Mouse (Mus musculus): ENCODE measurements at regions not wholly inside any gene's neighbourhood (a gene's known extent, or its start where the extent isn't known, plus 50 kb on each side); places are given as distances from the start of the nearest gene placed in this dataset.
"Not testable (repeated sequence)": the region's sequence is repeated elsewhere in the genome, so short reads cannot be mapped to it uniquely, and the experiment has no call there.

DNA sequence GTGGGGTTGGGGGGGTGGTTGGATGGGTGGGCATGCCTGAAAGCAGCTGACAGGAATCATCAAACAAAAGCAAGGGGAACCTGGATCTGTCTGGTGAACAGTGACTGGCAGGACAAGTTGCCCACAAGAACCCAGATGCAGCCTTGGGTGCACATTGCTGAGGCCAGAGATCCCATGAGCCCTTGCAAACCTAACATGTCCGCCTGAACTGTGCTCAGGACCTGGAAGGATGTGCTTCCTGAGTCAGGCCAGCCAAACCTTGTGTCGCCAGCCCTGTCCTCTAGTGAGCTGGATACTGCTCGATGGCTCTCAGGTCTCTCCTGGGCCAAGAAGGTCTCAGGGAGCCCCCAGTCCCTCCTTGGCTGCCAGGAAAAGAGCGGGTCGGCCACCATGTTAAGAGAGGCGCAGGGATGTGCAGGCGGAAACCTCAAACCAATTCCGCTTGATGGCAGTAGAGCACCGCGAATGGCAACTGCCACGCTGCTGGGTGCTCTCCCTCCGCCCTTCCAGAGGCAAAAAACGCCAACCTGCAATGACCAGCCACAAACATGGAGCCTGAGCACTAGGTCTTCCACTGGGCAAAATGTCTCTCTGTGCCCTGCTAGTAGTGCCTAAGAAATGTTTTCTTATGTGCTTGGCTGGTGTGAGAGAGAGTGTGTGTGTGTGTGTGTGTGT is 140.2 kb downstream of the Pls3 start:
- H3K36me3 ChIP-seq (replicated peaks); H3K4me1 ChIP-seq; H3K27ac ChIP-seq; H3K4me3 ChIP-seq (replicated peaks); ATAC-seq (ENCODE audit: low FRiP score); H3K27me3 ChIP-seq; H3K9me3 ChIP-seq; H3K4me2 ChIP-seq; H3K9ac ChIP-seq: not testable (repeated sequence)
- WGBS, result 38% methylated on average over 9 of the region's 13 CpGs

DNA sequence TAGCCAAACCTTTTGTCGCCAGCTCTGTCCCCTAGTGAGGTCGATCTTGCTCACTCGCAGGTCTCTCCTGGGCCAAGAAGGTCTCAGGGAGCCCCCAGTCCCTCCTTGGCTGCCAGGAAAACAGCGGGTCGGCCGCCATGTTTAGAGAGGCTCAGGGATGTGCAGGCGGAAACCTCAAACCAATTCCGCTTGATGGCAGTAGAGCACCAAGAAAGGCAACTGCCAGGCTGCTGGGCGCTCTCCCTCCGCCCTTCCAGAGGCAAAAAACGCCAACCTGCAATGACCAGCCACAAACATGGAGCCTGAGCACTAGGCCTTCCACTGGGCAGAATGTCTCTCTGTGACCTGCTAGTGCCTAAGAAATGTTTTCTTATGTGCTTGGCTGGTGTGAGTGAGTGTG is 141.3 kb downstream of the Pls3 start:
- 72% methylated on average over 11 of the region's 11 CpGs for WGBS
- ATAC-seq (ENCODE audit: low FRiP score); H3K4me3 ChIP-seq (replicated peaks); H3K27ac ChIP-seq; H3K27me3 ChIP-seq; H3K4me2 ChIP-seq; H3K36me3 ChIP-seq (replicated peaks); H3K9ac ChIP-seq; H3K4me1 ChIP-seq; H3K9me3 ChIP-seq: not testable (repeated sequence)

DNA sequence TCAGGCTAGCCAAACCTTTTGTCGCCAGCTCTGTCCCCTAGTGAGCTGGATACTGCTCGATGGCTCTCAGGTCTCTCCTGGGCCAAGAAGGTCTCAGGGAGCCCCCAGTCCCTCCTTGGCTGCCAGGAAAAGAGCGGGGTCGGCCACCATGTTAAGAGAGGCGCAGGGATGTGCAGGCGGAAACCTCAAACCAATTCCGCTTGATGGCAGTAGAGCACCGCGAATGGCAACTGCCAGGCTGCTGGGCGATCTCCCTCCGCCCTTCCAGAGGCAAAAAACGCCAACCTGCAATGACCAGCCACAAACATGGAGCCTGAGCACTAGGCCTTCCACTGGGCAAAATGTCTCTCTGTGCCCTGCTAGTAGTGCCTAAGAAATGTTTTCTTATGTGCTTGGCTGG is 145.2 kb downstream of the Pls3 start:
- not testable (repeated sequence) for H3K27ac ChIP-seq; H3K4me3 ChIP-seq (replicated peaks); H3K9me3 ChIP-seq; H3K27me3 ChIP-seq; H3K4me2 ChIP-seq; ATAC-seq (ENCODE audit: low FRiP score); H3K4me1 ChIP-seq; H3K9ac ChIP-seq; H3K36me3 ChIP-seq (replicated peaks)
- WGBS, result 71% methylated on average over 10 of the region's 12 CpGs

DNA sequence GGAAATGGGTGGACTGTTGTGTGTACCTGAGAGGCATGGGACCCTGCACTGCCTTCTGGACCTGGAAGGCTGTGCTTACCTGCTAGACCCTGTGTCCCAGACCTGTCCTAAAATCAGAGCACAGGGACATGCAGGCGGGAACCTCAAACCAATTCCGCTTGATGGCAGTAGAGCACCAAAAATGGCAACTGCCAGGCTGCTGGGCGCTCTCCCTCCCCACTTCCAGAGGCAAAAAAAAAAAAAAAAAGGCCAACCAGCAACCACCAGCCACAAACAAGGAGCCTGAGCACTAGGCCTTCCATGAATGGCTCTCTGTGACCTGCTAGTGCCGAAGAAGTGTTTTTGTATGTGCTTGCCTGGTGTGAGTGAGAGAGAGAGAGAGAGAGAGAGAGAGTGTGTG is 146.5 kb downstream of the Pls3 start:
- Histone ChIP-seq H3K36me3 (replicated peaks) (peaks cover 5% of the 10 kb centered on the region; the same call in 1 of the 2 replicates), H3K4me2 (no peak overlapping the region), H3K9me3 (no peaks in the 10 kb centered on the region), H3K27me3 (no peaks in the 10 kb centered on the region), H3K9ac (no peak overlapping the region), H3K27ac (no peak overlapping the region), H3K4me3 (replicated peaks) (no peak overlapping the region), H3K4me1 (no peaks in the 10 kb centered on the region)
- 84% methylated on average over 4 of the region's 4 CpGs for WGBS
- ATAC-seq (ENCODE audit: low FRiP score), result no peak

DNA sequence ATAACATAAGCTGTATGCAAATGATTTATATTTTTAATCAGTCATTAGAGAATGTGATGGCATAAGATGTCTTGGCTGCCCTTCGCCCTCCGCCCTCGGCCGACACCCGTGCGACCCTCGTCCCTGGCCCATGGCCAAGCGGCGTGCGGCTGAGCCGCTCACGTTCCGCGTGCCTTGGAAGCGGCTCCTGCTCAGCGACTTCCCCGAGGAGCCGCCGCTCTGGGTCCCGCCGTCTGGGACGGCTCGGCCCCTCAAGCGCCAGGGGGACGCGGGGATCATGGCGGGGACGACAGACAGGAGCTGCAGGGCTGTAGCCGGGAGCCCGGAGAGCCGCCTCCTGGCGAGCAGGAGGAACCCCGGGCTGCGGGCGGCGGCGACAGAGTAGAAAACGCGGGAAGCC is 145.5 kb upstream of the Rab39b start:
- not testable (repeated sequence) for H3K4me2 ChIP-seq; H3K36me3 ChIP-seq (replicated peaks); ATAC-seq (ENCODE audit: low FRiP score); H3K4me3 ChIP-seq (replicated peaks); H3K27ac ChIP-seq; H3K27me3 ChIP-seq; H3K4me1 ChIP-seq; H3K9me3 ChIP-seq; H3K9ac ChIP-seq
- 69% methylated on average over 33 of the region's 39 CpGs for WGBS

DNA sequence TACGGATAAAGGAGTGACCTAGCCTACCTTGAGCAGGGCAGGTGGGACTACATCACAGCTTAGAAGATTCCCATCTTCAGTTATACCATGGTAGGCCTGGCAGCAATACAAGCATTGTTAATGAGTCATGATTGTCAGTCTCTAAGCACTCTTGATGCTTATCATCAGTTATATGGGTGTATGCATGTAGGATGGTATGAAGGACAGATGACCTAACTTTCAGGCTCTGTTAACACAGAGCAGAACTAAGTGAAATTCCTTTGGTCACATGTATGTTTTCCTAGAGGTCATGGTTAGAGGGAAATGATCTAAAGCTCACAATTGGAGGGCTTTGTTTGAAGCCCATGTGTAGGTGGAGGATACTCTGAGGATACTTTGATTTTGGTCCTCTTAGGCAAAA is 121.9 kb upstream of the Rab39b start:
- H3K27ac ChIP-seq, result no peak overlapping the region
- no peaks in the 10 kb centered on the region for H3K4me1 ChIP-seq
- no peaks in the 10 kb centered on the region for H3K27me3 ChIP-seq
- H3K9ac ChIP-seq, result no peak overlapping the region
- H3K4me2 ChIP-seq, result no peak overlapping the region
- no peaks in the 10 kb centered on the region; the same call in 1 of the 2 replicates for H3K9me3 ChIP-seq
- ATAC-seq (ENCODE audit: low FRiP score), result no peak
- H3K36me3 ChIP-seq (replicated peaks), result no peaks in the 10 kb centered on the region
- no peak overlapping the region for H3K4me3 ChIP-seq (replicated peaks)
- 26% methylated on average over 1 of the region's 1 CpGs for WGBS

DNA sequence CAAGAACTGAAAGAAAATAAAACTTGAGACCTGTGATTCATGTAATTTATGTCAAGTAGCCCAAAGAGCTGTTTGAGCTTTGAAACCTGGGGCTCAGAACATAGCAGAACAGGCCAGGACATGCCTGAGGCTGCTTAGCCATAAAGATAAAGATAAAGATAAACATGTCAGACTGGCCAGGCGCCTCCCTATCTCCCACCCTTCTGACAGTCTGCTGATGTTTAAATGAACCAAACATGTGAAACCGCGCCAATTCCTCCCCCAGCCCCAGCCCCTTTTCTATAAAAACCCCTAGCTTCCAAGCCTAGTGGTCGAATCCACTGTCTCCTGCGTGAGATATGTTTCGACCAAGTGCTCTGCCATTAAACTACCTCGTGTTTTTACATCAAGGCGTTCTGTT is 97.2 kb upstream of the Rab39b start:
- not testable (repeated sequence) for H3K9ac ChIP-seq; H3K4me1 ChIP-seq; H3K9me3 ChIP-seq; H3K36me3 ChIP-seq (replicated peaks); H3K4me2 ChIP-seq; H3K27ac ChIP-seq; ATAC-seq (ENCODE audit: low FRiP score); H3K27me3 ChIP-seq; H3K4me3 ChIP-seq (replicated peaks)
- WGBS, result 96% methylated on average over 8 of the region's 8 CpGs

DNA sequence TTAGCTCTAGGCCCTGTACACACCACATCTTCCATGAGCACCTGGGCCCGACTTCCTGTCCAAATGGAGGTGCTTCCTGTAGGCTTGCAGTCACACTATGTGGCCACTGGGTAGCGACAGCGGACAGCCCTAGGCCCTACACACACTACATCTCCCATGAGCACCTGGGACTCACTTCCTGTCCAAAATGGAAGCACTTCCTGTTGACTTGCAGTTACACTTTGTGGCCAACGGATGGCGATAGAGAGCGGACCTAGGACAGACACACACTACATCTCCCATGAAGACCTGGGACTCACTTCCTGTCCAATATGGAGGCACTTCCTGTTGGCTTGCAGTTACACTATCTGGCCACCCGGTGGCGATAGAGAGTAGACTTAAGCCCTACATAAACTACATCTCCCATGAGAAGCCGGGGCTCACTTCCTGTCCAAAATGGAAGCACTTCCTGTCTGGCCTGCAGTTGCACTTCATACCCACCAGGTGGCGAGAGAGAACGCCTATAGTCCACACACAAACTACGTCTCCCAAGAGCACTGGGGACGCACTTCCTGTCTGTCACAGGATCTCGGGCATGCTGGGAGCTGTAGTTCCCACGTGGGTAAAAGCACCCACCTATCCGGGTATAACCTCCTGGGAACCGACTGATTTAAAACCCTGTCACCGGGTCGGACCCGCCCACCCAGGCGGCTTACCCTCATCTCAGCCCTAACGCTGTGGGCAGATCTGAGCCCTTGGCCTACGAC is 96.1 kb upstream of the Rab39b start:
- peak; percentile 96 for ATAC-seq (ENCODE audit: low FRiP score)
- H3K36me3 ChIP-seq (replicated peaks), result no peaks in the 10 kb centered on the region
- H3K27me3 ChIP-seq, result no peaks in the 10 kb centered on the region
- peak overlapping the region; percentile 25 for H3K4me3 ChIP-seq (replicated peaks)
- peak overlapping the region; percentile 33 for H3K4me2 ChIP-seq
- no peak overlapping the region for H3K27ac ChIP-seq
- no peak overlapping the region for H3K9ac ChIP-seq
- 0 out of 2 replicates have a peak, but pooled peaks cover 4% of the 10 kb centered on the region for H3K9me3 ChIP-seq
- WGBS, result 12% methylated on average over 23 of the region's 23 CpGs
- H3K4me1 ChIP-seq, result no peaks in the 10 kb centered on the region

DNA sequence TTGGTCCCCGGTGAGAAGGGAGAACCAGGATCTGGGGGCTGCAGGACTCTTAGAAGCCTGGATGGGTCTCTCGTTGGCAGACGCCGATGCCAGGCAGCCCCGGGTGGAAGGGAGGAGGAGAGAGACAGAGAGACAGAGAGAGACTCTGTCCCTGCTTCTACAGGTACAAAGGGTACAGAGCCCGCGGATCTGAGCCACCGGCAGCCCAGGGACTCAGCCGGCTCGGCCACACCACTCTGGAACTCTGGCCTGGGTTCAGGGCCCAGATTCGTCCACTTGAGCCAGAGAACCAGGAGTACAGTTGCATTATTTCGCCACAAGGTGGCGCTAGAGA is 95.5 kb upstream of the Rab39b start:
- 55% methylated on average over 12 of the region's 13 CpGs for WGBS
- no peaks in the 10 kb centered on the region for H3K27me3 ChIP-seq

DNA sequence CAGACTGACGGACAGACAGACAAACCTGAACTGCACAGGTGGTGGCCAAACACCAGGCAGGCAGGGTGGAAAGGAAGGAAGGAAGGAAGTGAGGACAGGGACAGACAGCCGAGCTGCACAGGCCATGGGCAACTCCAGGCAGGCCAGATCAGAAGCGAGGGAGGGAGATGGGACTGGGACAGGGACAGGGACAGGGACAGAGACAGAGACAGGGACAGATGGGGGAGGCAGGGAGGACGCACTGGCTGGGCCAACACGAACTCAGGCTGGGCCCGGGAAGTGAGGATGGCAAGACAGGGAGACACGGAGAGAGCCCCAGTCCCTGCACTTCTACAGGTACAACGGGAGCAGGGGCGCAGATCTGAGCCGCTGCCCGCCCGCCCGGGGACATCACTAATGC is 94.9 kb upstream of the Rab39b start:
- Histone ChIP-seq H3K27ac (no peak overlapping the region), H3K9ac (no peak overlapping the region), H3K4me2 (peak overlapping the region; percentile 33; the same call in 1 of the 2 replicates), H3K4me1 (no peaks in the 10 kb centered on the region), H3K36me3 (replicated peaks) (no peaks in the 10 kb centered on the region), H3K4me3 (replicated peaks) (peak overlapping the region; percentile 23; the same call in 1 of the 2 replicates), H3K27me3 (no peaks in the 10 kb centered on the region), H3K9me3 (0 out of 2 replicates have a peak, but pooled peaks cover 4% of the 10 kb centered on the region)
- 91% methylated on average over 13 of the region's 13 CpGs for WGBS
- no peak; the same call in 1 of the 2 replicates for ATAC-seq (ENCODE audit: low FRiP score)

More for the DNA sequence above, 95.5 kb upstream of the Rab39b start:
- Histone ChIP-seq H3K9me3 (0 out of 2 replicates have a peak, but pooled peaks cover 4% of the 10 kb centered on the region), H3K9ac (no peak overlapping the region), H3K4me3 (replicated peaks) (peak overlapping the region; percentile 23), H3K4me1 (no peaks in the 10 kb centered on the region), H3K4me2 (peak overlapping the region; percentile 33), H3K36me3 (replicated peaks) (no peaks in the 10 kb centered on the region), H3K27ac (no peak overlapping the region)
- ATAC-seq (ENCODE audit: low FRiP score), result no peak

DNA sequence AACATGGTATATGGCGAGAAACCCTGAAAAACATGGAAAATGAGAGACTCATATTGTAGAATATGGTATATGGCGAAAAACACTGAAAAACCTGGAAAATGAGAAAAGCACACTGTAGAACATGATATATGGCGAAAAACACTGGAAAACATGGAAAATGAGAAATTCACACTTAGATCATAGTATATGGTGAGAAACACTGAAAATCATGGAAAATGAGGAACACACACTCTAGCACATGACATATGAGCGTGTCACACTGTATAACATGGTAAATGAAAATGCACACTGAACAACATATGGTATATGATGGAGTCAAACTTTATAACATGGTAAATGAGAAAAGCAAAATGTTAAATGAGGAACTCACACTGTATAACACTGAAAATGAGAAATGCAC is 89.6 kb upstream of the Rab39b start:
- WGBS, result 89% methylated on average over 4 of the region's 4 CpGs
- H3K9me3 ChIP-seq, result 0 out of 2 replicates have a peak, but pooled peaks cover 3% of the 10 kb centered on the region
- no peak overlapping the region for H3K27ac ChIP-seq
- H3K4me2 ChIP-seq, result no peak overlapping the region
- no peak for ATAC-seq (ENCODE audit: low FRiP score)
- no peak overlapping the region for H3K9ac ChIP-seq
- H3K4me1 ChIP-seq, result no peaks in the 10 kb centered on the region
- no peaks in the 10 kb centered on the region for H3K36me3 ChIP-seq (replicated peaks)
- H3K4me3 ChIP-seq (replicated peaks), result no peak overlapping the region
- no peaks in the 10 kb centered on the region for H3K27me3 ChIP-seq

DNA sequence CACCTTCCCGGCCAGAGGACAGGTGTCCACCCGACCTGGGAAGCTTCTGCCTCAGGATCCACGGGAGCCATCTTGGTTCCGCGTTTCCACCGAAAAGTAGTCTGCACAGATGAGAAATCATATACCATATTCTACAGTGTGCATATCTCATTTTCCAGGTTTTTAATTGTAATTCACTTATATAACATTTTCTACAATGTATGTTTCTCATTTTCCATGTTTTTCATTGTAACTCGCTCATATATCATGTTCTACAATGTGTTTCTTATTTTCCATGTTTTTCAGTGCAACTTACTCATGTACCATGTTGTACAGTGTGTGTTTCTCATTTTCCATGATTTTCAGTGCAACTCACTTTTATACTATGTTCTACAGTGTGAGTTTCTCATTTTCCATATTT is 65.4 kb upstream of the Rab39b start:
- Histone ChIP-seq H3K9me3 (no peaks in the 10 kb centered on the region), H3K9ac (no peak overlapping the region), H3K27ac (no peak overlapping the region), H3K4me3 (replicated peaks) (no peak overlapping the region), H3K4me1 (no peaks in the 10 kb centered on the region), H3K36me3 (replicated peaks) (no peaks in the 10 kb centered on the region), H3K27me3 (no peaks in the 10 kb centered on the region), H3K4me2 (no peak overlapping the region)
- ATAC-seq (ENCODE audit: low FRiP score), result no peak
- 88% methylated on average over 7 of the region's 7 CpGs for WGBS

Measured in forebrain, embryonic 12.5 days (tissue).